Mouse (Mus musculus) c-Kit-negative CD71-positive TER-119-positive erythroid progenitor cells, embryonic 14.5 days (primary cell): ENCODE measurements around the gene Ppargc1a.

Source experiments
- DNase-seq: peaks from one replicate; pipeline ENCODE4 v3.0.0-alpha.2; 2013; ENCODE audit warnings: low read depth, low spot score

Gene Ppargc1a

GRCm38 (mm10) chr5:51412303-51413117 lies 155.0 kb downstream of the Ppargc1a start:
- no peak for DNase-seq

GRCm38 (mm10) chr5:51410006-51410405 lies 157.5 kb downstream of the Ppargc1a start:
- no peak for DNase-seq

GRCm38 (mm10) chr5:51406406-51406805 lies 161.1 kb downstream of the Ppargc1a start:
- no peak for DNase-seq
